Mouse (Mus musculus): ENCODE data around the gene Bcl3.

DNA sequence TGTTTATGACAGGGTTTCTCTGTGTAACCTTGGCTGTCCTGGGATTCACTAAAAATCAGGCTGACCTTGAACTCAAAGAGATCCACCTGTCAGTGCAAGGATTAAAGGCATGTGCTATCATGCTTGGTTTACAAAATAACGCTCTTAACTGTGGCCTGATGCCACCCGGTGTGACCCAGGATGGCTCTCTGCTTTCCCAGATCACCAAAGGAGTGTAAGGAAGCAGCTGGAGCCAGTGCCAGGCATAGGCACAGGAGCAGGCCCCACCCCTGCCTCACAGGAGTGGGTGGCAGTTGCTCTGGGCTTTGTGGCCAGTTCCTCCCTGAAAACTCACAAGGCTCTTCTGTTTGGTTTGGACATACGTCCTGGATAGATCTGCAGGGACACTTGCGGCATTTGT lies 17.8 kb upstream of the Bcl3 start:
- TF ChIP-seq CTCF (IDR thresholded peaks at IDR 0.05; ENCODE audit: low read depth, low read length) = no peak
- no peak for TF ChIP-seq POLR2A (IDR thresholded peaks at IDR 0.05; ENCODE audit: borderline replicate concordance, low read depth, low read length)

All from bone marrow macrophage, adult 2 months (primary cell).